Mouse (Mus musculus): Measurements from ENCODE around the gene Fhl1. TPM values are rescaled to one million over a fixed set of nuclear protein-coding genes. Genes with fewer than 3 reads are reported as not detected.

The Fhl1 gene
- polyA plus RNA-seq, 1 experiment: 63.3 TPM

DNA sequence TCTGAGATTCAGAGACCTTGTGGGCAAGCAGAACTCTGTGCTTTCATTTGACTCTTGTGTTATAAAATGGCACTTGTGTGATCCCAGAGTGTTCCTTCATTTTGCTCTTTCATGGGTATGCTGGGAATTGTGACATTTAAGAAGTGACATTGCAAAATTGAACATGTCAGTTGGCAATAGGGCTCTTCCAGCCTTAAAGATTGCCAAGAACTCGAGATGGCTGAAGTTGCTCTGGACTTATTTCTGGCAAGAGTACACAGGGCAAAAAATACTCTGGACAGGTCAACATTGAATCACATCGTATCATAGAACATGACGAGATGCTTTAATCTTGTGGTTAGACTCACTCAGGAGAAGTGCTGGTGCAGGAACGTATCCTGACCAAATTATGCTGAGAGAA is 41.7 kb downstream of the Fhl1 start:
- 0 out of 2 replicates have a peak, but pooled peaks cover 4% of the 10 kb centered on the region for H3K4me1 ChIP-seq (ENCODE audit: control insufficient read depth, insufficient read depth, insufficient read length, low read length)
- WGBS: 82% methylated on average over 4 of the region's 4 CpGs
- H3K4me3 ChIP-seq (ENCODE audit: low read depth, low read length): no peak overlapping the region
- TF ChIP-seq CTCF (IDR thresholded peaks at IDR 0.05; ENCODE audit: extremely low read depth, insufficient read length, insufficient replicate concordance, low read depth, low read length) (no peak), POLR2A (IDR thresholded peaks at IDR 0.05; ENCODE audit: low read depth, low read length) (no peak)
- no peak overlapping the region for H3K27ac ChIP-seq (ENCODE audit: insufficient read depth, low read depth, low read length)
- no peaks in the 10 kb centered on the region for H3K27me3 ChIP-seq (ENCODE audit: control insufficient read depth, insufficient read depth, low read length)
- H3K36me3 ChIP-seq (ENCODE audit: control insufficient read depth, insufficient read depth, low read length): no peaks in the 10 kb centered on the region

DNA sequence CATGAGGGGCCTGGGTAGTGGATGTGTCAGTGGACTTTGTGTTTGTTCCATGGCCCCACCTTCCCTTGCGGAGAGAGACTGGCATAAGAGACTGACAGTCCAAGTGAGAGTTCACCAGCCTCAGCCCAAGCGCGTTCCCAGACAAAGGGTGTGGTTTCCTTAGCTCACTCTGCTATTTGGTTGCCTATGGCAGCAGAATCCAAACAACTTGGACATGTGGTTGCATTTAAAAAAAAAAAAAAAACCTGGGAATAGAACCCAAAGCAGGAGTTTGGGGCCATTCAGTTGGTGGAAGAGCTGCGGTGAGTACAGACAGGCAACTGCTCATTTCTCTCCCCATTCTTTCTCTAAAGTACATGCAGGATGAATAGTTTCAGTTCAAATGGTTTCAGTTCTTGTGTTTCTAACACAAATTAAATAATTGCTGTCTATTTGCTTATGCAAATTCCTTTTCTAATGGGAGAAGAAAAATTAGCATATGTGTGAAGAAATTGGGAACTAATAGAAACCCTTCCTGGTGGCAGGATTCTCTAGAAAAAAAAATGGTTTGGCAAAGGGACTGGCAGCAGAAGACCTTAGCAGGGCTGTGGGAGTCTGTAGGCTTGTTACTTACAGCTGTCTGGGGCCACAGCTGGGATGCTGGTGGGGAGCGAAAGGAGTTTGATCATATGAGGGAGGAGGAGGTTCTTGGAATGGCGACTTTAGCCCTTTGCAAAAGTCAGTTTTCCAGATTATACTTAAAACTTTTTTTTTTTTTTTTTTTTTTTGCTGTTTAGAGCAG is 54.9 kb downstream of the Fhl1 start:
- peaks cover 2% of the 10 kb centered on the region; the same call in 1 of the 2 replicates for H3K4me1 ChIP-seq (ENCODE audit: control insufficient read depth, insufficient read depth, insufficient read length, low read length)
- 46% methylated on average over 6 of the region's 6 CpGs for WGBS
- H3K27ac ChIP-seq (ENCODE audit: insufficient read depth, low read depth, low read length): no peak overlapping the region
- H3K27me3 ChIP-seq (ENCODE audit: control insufficient read depth, insufficient read depth, low read length): no peaks in the 10 kb centered on the region
- no peak overlapping the region for H3K4me3 ChIP-seq (ENCODE audit: low read depth, low read length)
- H3K36me3 ChIP-seq (ENCODE audit: control insufficient read depth, insufficient read depth, low read length): no peaks in the 10 kb centered on the region
- TF ChIP-seq CTCF (IDR thresholded peaks at IDR 0.05; ENCODE audit: extremely low read depth, insufficient read length, insufficient replicate concordance, low read depth, low read length): no peak
- no peak for TF ChIP-seq POLR2A (IDR thresholded peaks at IDR 0.05; ENCODE audit: low read depth, low read length)

DNA sequence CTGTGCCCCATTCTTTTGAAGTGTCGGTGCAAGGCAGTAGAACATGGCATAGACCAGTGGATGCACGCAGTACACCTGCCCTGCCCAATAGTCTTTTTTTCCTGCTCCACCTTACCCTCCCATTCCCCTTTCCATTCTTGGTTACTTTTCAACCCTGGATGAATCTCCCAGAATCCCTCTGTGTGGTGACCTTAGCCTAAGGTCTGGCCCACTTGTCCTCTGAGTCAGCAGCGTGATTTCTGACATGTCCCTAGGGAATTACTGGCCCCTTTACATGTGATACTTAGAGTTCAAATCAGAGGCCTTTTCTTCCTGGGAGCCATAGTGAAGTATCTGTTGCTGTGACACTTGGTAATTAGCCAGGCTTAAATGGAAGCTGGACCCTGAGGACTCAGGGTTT is 55.9 kb downstream of the Fhl1 start:
- WGBS: 70% methylated on average over 3 of the region's 3 CpGs
- TF ChIP-seq POLR2A (IDR thresholded peaks at IDR 0.05; ENCODE audit: low read depth, low read length) (no peak), CTCF (IDR thresholded peaks at IDR 0.05; ENCODE audit: extremely low read depth, insufficient read length, insufficient replicate concordance, low read depth, low read length) (no peak)

DNA sequence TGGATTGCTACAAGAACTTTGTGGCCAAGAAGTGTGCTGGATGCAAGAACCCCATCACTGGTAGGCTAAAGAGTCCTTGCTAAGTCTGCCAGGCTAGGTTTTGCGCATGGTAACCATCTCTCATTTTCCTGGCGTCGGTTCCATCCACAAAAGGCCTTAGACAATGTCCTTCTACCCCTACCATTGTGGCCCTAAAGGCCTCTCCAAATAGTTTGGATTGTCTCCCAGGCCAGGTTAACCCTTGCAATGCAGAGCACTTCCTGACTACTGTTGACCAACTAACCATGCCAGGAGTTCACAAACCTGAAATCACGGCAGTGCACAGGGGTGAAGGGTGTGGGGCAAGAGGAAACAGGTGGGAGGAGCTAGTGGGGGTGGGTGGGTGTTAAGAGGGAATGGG is 59.0 kb downstream of the Fhl1 start:
- no peaks in the 10 kb centered on the region for H3K36me3 ChIP-seq (ENCODE audit: control insufficient read depth, insufficient read depth, low read length)
- 78% methylated on average over 4 of the region's 4 CpGs for WGBS
- no peak overlapping the region for H3K4me3 ChIP-seq (ENCODE audit: low read depth, low read length)
- H3K27me3 ChIP-seq (ENCODE audit: control insufficient read depth, insufficient read depth, low read length): no peaks in the 10 kb centered on the region
- TF ChIP-seq POLR2A (IDR thresholded peaks at IDR 0.05; ENCODE audit: low read depth, low read length): no peak
- no peak for TF ChIP-seq CTCF (IDR thresholded peaks at IDR 0.05; ENCODE audit: extremely low read depth, insufficient read length, insufficient replicate concordance, low read depth, low read length)
- no peak overlapping the region for H3K27ac ChIP-seq (ENCODE audit: insufficient read depth, low read depth, low read length)
- H3K4me1 ChIP-seq (ENCODE audit: control insufficient read depth, insufficient read depth, insufficient read length, low read length): peaks cover 2% of the 10 kb centered on the region; the same call in 1 of the 2 replicates

More for the DNA sequence above, 55.9 kb downstream of the Fhl1 start:
- Histone ChIP-seq H3K4me1 (ENCODE audit: control insufficient read depth, insufficient read depth, insufficient read length, low read length) (peaks cover 2% of the 10 kb centered on the region; the same call in 1 of the 2 replicates), H3K27ac (ENCODE audit: insufficient read depth, low read depth, low read length) (no peak overlapping the region), H3K36me3 (ENCODE audit: control insufficient read depth, insufficient read depth, low read length) (no peaks in the 10 kb centered on the region), H3K27me3 (ENCODE audit: control insufficient read depth, insufficient read depth, low read length) (no peaks in the 10 kb centered on the region), H3K4me3 (ENCODE audit: low read depth, low read length) (no peak overlapping the region)

DNA sequence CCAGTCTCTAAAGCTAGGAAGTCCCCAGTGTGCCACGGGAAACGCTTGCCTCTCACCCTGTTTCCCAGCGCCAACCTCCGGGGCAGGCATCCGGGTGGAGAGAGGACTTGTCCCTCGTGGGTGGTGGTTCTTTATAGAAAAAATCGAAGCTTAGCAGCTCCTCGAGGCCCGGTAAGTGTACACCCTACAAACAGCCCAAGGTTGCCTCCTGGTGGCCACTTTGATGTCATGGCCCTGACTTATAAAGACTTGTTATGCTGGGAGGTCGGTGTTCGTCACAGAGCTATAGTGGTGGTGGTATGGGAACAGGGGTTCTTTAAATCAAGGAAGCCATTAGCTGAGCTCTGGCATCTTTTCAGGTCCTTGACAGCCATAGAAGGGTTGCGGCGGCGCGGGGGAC is 59.7 kb downstream of the Fhl1 start:
- Histone ChIP-seq H3K27ac (ENCODE audit: insufficient read depth, low read depth, low read length) (no peak overlapping the region), H3K4me1 (ENCODE audit: control insufficient read depth, insufficient read depth, insufficient read length, low read length) (no peaks in the 10 kb centered on the region), H3K36me3 (ENCODE audit: control insufficient read depth, insufficient read depth, low read length) (no peaks in the 10 kb centered on the region), H3K27me3 (ENCODE audit: control insufficient read depth, insufficient read depth, low read length) (no peaks in the 10 kb centered on the region), H3K4me3 (ENCODE audit: low read depth, low read length) (no peak overlapping the region)
- WGBS: 49% methylated on average over 15 of the region's 15 CpGs
- TF ChIP-seq CTCF (IDR thresholded peaks at IDR 0.05; ENCODE audit: extremely low read depth, insufficient read length, insufficient replicate concordance, low read depth, low read length) (peak; percentile 60; the same call in 1 of the 2 replicates), POLR2A (IDR thresholded peaks at IDR 0.05; ENCODE audit: low read depth, low read length) (no peak)

DNA sequence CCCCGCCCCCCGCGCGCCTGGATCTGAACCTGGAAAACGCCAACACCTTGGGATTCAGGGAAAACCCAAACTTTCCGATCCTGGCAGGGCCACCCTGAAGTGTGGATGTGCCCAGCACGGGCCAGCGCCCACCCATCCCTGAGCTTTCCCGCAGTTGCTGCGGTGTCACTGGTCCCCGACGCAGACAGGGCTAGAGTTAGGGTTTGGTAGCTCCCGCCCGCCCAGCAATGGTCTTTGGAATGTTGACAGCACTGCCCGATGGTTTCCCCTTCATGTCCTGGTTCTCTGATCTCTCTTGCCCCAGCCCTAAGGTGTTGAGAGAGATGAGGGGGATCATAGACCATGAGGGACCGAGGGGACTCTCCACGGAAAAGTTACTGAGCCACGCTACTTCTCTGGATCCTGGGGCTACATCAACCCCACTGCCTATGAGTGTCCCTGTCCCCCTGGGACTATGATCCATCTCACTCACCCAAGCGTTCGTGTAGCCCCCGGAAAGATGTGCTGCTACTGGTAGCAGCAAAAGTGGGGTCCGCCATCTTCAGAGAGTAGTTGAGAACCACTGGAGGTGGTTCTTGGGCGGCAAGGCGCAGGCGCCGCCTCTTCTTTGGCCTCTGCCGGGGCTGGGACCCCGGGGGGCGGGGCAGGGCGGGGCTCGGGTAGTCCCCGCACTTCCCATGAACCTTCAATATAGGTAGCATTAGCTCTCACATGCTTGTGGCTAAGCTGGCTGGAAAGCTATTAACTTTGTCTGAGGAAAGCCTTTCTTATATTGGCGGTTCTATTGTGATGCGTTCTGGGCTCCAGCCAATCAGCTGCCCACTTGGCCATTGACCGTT is 90.4 kb downstream of the Fhl1 start, which contains the start of gene Map7d3:
Gene Map7d3, minus strand, starts transcription at position 562 of the 839 bp plus-strand sequence.
- no peak for TF ChIP-seq CTCF (IDR thresholded peaks at IDR 0.05; ENCODE audit: extremely low read depth, insufficient read length, insufficient replicate concordance, low read depth, low read length)
- no peak for TF ChIP-seq POLR2A (IDR thresholded peaks at IDR 0.05; ENCODE audit: low read depth, low read length)
- no peaks in the 10 kb centered on the region; the same call in 1 of the 2 replicates for H3K27me3 ChIP-seq (ENCODE audit: control insufficient read depth, insufficient read depth, low read length)
- H3K4me1 ChIP-seq (ENCODE audit: control insufficient read depth, insufficient read depth, insufficient read length, low read length): no peaks in the 10 kb centered on the region
- 14% methylated on average over 35 of the region's 35 CpGs for WGBS
- H3K36me3 ChIP-seq (ENCODE audit: control insufficient read depth, insufficient read depth, low read length): no peaks in the 10 kb centered on the region
- H3K4me3 ChIP-seq (ENCODE audit: low read depth, low read length): peak within 1 kb of the TSS; percentile 60
- H3K27ac ChIP-seq (ENCODE audit: insufficient read depth, low read depth, low read length): no peak within 1 kb of the TSS

DNA sequence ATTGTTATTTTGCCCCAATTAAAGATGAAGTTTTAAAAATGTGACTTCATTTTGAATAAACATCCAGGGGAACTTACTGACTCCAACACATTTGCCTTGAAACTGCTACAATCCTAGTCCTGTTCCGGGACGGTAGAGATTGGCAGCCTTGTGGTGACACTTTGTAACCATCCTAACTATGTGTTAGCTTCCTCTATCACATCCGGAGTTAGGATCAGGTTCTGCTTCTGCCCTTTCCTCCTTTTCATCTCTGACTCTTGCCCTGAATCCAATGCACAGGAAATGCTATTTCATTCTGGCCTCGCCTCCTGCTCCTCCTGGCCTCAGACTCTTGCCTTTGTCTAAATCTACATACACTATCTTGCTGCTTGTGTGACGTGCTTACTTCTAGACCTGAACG is 95.9 kb downstream of the Fhl1 start:
- Histone ChIP-seq H3K36me3 (ENCODE audit: control insufficient read depth, insufficient read depth, low read length) (no peaks in the 10 kb centered on the region), H3K4me1 (ENCODE audit: control insufficient read depth, insufficient read depth, insufficient read length, low read length) (no peaks in the 10 kb centered on the region), H3K27me3 (ENCODE audit: control insufficient read depth, insufficient read depth, low read length) (no peaks in the 10 kb centered on the region), H3K4me3 (ENCODE audit: low read depth, low read length) (no peak overlapping the region), H3K27ac (ENCODE audit: insufficient read depth, low read depth, low read length) (no peak overlapping the region)
- TF ChIP-seq POLR2A (IDR thresholded peaks at IDR 0.05; ENCODE audit: low read depth, low read length) (no peak), CTCF (IDR thresholded peaks at IDR 0.05; ENCODE audit: extremely low read depth, insufficient read length, insufficient replicate concordance, low read depth, low read length) (no peak)
- WGBS: 72% methylated on average over 6 of the region's 6 CpGs

All from small intestine, adult 2 months (tissue).